Mouse (Mus musculus) heart, embryonic 12.5 days (tissue): ENCODE results near the gene Fam183b. TPM values are rescaled to one million over a fixed set of nuclear protein-coding genes. Genes with fewer than 3 reads are reported as not detected.

Experiments
- ATAC-seq: fragments of 200-750 bp; cut with Nextera tagmentation; 2 replicates; pipeline ENCODE4 v1.8.0; 2017; ENCODE audit warnings: moderate TSS enrichment, moderate library complexity; ENCODE audit not compliant: insufficient number of reproducible peaks, low FRiP score
- H3K27ac ChIP-seq: fragments of 300-500 bp; sonication (generic); 2 replicates; pipeline ENCODE4 v1.5.1; 2016; ENCODE audit warnings: mild to moderate bottlenecking, moderate library complexity; ENCODE audit not compliant: poor library complexity, severe bottlenecking
- H3K27me3 ChIP-seq: fragments of 300-500 bp; sonication (generic); replicated peaks from 2 replicates; pipeline ENCODE4 v1.6.1; 2016; ENCODE audit warnings: mild to moderate bottlenecking, moderate library complexity
- H3K36me3 ChIP-seq: fragments of 300-500 bp; sonication (generic); 2 replicates; pipeline ENCODE4 v1.6.1; 2016; ENCODE audit warnings: mild to moderate bottlenecking, moderate library complexity
- H3K4me1 ChIP-seq: fragments of 300-500 bp; sonication (generic); replicated peaks from 2 replicates; pipeline ENCODE4 v1.6.1; 2016; ENCODE audit warnings: mild to moderate bottlenecking
- H3K4me2 ChIP-seq: fragments of 300-500 bp; sonication (generic); 2 replicates; pipeline ENCODE4 v1.6.1; 2016; ENCODE audit warnings: mild to moderate bottlenecking, moderate library complexity
- H3K4me3 ChIP-seq: fragments of 300-500 bp; sonication (generic); 2 replicates; pipeline ENCODE4 v1.5.1; 2016; ENCODE audit warnings: mild to moderate bottlenecking
- H3K9ac ChIP-seq: fragments of 300-500 bp; sonication (generic); 2 replicates; pipeline ENCODE4 v1.6.1; 2016; ENCODE audit warnings: mild to moderate bottlenecking, moderate library complexity
- H3K9me3 ChIP-seq: fragments of 300-500 bp; sonication (generic); replicated peaks from 2 replicates; pipeline ENCODE4 v1.6.1; 2016; ENCODE audit warnings: mild to moderate bottlenecking, moderate library complexity
- WGBS: fragments of 180-500 bp; shearing (Covaris S2); methylation state at CpG from one replicate; pipeline ENCODE4 v1.1.7; 2016; 5-methylcytosine and 5-hydroxymethylcytosine counted together
- polyA plus RNA-seq: library from polyadenylated mRNA; unstranded; fragments of >200 nt; fragmentation: Nextera tagmentation; extraction: Ambion mirVana; gene quantifications from 2 replicates; pipeline ENCODE4 v1.2.1, GENCODE M21; 2016

Fam183b gene
- polyA plus RNA-seq, 1 experiment from 2014 or later: 0.65 TPM

- Histone ChIP-seq H3K4me3 (no peak overlapping the region), H3K9ac (no peak overlapping the region), H3K4me2 (no peak overlapping the region), H3K4me1 (0 out of 2 replicates have a peak, but pooled peaks cover 10% of the 10 kb centered on the region), H3K36me3 (no peaks in the 10 kb centered on the region), H3K9me3 (no peaks in the 10 kb centered on the region), H3K27me3 (no peaks in the 10 kb centered on the region), H3K27ac (no peak overlapping the region)
- 57% methylated on average over 2 of the region's 2 CpGs for WGBS
- ATAC-seq: no peak
Observed at GRCm38 (mm10) chr11:58804393-58804792, 2.6 kb upstream of the Fam183b start.

DNA sequence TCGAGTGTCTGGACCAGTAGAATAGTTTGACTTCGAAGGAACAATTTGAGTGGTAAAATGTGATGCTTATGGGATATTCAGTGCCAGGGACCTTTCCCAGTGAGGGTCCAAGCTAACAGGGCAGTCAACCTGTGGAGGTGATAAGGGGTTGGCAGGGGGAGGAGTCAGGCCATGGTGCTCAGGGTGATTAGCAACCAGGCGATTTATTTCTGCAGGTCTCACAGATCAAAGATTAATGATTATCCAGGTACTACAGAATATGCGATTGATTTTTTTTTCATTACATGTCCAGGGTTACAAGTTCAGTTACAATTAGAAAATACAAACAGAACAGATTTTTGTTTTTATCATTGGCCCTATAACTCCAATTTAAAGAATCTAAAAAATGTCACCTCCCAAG, 2.1 kb upstream of the Fam183b start:
- no peak overlapping the region for H3K4me3 ChIP-seq
- 67% methylated on average over 4 of the region's 4 CpGs for WGBS
- peaks cover 3% of the 10 kb centered on the region; the same call in 1 of the 2 replicates for H3K27me3 ChIP-seq
- no peak overlapping the region for H3K9ac ChIP-seq
- no peak overlapping the region for H3K27ac ChIP-seq
- no peaks in the 10 kb centered on the region for H3K36me3 ChIP-seq
- H3K4me1 ChIP-seq: 0 out of 2 replicates have a peak, but pooled peaks cover 10% of the 10 kb centered on the region
- no peak for ATAC-seq
- H3K9me3 ChIP-seq: no peaks in the 10 kb centered on the region
- no peak overlapping the region for H3K4me2 ChIP-seq

DNA sequence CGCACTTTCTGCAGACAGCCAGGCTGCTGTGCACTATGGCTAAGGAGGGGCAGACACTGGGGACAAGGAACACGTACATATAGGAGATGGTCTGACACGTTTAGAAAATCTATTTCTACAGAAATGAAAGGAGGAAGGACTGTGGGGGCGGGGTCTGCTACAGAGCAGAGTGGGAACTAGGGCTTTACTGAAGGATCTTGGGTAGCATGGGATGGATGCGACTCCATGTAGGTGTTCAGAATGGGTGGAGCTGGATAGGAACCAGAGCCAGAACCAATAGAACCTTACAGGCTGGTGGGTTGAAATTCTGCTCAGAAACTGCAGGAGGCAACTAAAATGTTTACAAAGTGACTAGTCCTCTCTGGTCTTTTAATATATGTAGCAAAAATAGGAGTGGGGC, 2.0 kb downstream of the Fam183b start:
- Histone ChIP-seq H3K4me3 (no peak overlapping the region), H3K9ac (no peak overlapping the region), H3K36me3 (no peaks in the 10 kb centered on the region), H3K9me3 (no peaks in the 10 kb centered on the region), H3K27ac (no peak overlapping the region), H3K4me2 (no peak overlapping the region), H3K4me1 (0 out of 2 replicates have a peak, but pooled peaks cover 10% of the 10 kb centered on the region), H3K27me3 (peaks cover 4% of the 10 kb centered on the region; the same call in 1 of the 2 replicates)
- 72% methylated on average over 5 of the region's 5 CpGs for WGBS
- no peak for ATAC-seq

DNA sequence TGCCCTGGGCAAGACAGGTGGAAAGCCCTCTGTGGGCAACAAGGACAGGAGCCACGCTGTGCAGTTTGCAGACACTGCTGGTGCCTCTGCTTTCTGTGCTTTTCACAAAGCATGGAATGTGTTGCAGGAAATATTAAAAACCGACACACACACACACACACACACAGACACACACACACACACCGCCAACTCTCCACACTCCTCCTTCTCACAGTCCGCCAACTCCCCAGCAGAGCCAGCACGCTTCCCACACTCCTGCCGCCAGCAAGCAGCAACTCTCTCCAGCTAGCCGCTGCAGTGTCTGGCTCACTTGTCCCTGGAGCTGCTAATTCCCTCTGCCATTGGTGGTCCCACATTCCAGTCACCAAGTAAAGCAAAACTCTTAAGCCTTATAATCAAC, 4.9 kb downstream of the Fam183b start:
- 66% methylated on average over 7 of the region's 7 CpGs for WGBS
- Histone ChIP-seq H3K9me3 (no peaks in the 10 kb centered on the region), H3K36me3 (no peaks in the 10 kb centered on the region), H3K27me3 (peaks cover 4% of the 10 kb centered on the region; the same call in 1 of the 2 replicates), H3K4me3 (no peak overlapping the region), H3K9ac (no peak overlapping the region), H3K4me1 (0 out of 2 replicates have a peak, but pooled peaks cover 4% of the 10 kb centered on the region), H3K4me2 (no peak overlapping the region), H3K27ac (no peak overlapping the region)
- ATAC-seq: no peak

DNA sequence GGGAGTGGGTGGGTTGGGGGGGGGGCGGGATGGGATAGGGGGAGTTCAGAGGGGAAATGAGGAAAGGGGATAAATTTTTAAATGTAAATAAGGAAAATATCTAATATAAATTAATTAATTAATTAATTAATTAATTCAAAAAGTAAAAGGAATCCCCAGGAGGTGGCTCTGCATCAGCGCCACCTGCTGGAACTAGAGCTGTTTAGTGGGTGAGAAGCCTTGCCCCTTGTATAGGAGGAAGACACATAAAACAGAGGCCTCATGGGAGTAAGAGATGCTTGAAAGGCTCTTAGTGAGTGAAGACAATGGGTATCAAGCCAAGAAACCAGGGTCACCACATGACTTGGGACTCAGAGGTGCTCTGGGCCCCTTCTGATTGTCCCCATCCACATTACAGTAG, 5.9 kb downstream of the Fam183b start:
- no peaks in the 10 kb centered on the region for H3K4me1 ChIP-seq
- H3K9ac ChIP-seq: no peak overlapping the region
- H3K36me3 ChIP-seq: no peaks in the 10 kb centered on the region
- H3K27ac ChIP-seq: no peak overlapping the region
- H3K4me3 ChIP-seq: no peak overlapping the region
- 79% methylated on average over 2 of the region's 2 CpGs for WGBS
- ATAC-seq: no peak
- peaks cover 4% of the 10 kb centered on the region; the same call in 1 of the 2 replicates for H3K27me3 ChIP-seq
- H3K9me3 ChIP-seq: no peaks in the 10 kb centered on the region
- H3K4me2 ChIP-seq: no peak overlapping the region

- Histone ChIP-seq H3K4me2 (no peak overlapping the region), H3K9me3 (no peaks in the 10 kb centered on the region), H3K27me3 (no peaks in the 10 kb centered on the region), H3K4me1 (no peaks in the 10 kb centered on the region), H3K4me3 (no peak overlapping the region), H3K27ac (no peak overlapping the region), H3K9ac (no peak overlapping the region), H3K36me3 (no peaks in the 10 kb centered on the region)
- ATAC-seq: no peak
- WGBS: 69% methylated on average over 6 of the region's 6 CpGs
Observed at GRCm38 (mm10) chr11:58790646-58791045, 11.1 kb downstream of the Fam183b start.

DNA sequence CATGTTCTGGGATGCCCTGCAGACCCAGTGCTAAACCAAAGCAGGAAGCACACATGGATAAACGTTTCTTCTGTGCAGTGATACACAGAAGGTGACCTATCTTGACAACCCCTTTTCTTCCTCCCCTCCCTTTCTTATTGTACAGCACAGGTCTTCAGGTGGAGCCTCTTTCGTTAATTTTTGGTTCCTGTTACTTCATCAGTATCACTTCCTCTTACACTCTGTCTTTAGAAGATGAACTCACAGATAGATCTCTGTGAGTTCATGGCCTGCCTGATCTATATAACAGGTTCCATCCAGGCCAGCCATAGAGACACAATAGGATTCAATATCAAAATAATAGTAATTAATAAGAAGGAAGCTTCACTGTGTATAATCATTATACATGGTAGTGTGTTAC, 11.7 kb downstream of the Fam183b start:
- WGBS: 39% methylated on average over 2 of the region's 2 CpGs
- Histone ChIP-seq H3K4me2 (no peak overlapping the region), H3K27me3 (no peaks in the 10 kb centered on the region), H3K4me3 (no peak overlapping the region), H3K9ac (no peak overlapping the region), H3K4me1 (no peaks in the 10 kb centered on the region), H3K9me3 (no peaks in the 10 kb centered on the region), H3K27ac (no peak overlapping the region), H3K36me3 (no peaks in the 10 kb centered on the region)
- ATAC-seq: no peak

- Histone ChIP-seq H3K4me3 (no peak overlapping the region), H3K9ac (no peak overlapping the region), H3K36me3 (no peaks in the 10 kb centered on the region), H3K4me2 (no peak overlapping the region), H3K27ac (no peak overlapping the region), H3K4me1 (no peaks in the 10 kb centered on the region), H3K9me3 (no peaks in the 10 kb centered on the region), H3K27me3 (no peaks in the 10 kb centered on the region)
- no peak for ATAC-seq
- 32% methylated on average over 3 of the region's 3 CpGs for WGBS
Observed at GRCm38 (mm10) chr11:58789532-58789931, 12.2 kb downstream of the Fam183b start.

GRCm38 (mm10) chr11:58788346-58788745, 13.4 kb downstream of the Fam183b start:
- no peak for ATAC-seq
- no peaks in the 10 kb centered on the region for H3K36me3 ChIP-seq
- no peak overlapping the region for H3K27ac ChIP-seq
- H3K4me1 ChIP-seq: no peaks in the 10 kb centered on the region
- no peaks in the 10 kb centered on the region for H3K9me3 ChIP-seq
- no peak overlapping the region for H3K9ac ChIP-seq
- H3K4me2 ChIP-seq: no peak overlapping the region
- H3K4me3 ChIP-seq: no peak overlapping the region
- no peaks in the 10 kb centered on the region for H3K27me3 ChIP-seq
- 79% methylated on average over 8 of the region's 8 CpGs for WGBS

DNA sequence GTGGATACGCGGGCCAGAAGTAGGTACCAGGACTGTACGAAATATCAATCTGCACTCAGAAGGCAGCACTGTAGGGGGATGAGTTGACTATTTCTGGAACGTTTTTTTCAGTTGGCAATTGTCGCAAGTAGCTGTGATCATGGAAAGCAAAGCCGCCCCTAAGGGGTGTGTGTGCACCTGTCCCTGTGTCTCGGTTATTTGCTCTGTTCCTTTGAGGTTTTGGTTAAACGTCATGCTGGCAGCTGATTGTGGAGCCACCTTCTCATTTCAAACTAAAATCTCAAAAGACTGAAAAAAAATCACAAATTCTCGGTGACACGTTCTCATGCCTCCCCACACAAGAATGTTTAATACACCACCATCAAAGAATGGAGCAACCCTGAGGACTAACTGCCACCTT, 14.1 kb downstream of the Fam183b start:
- Histone ChIP-seq H3K27ac (no peak overlapping the region), H3K4me3 (no peak overlapping the region), H3K27me3 (no peaks in the 10 kb centered on the region), H3K4me2 (no peak overlapping the region), H3K36me3 (no peaks in the 10 kb centered on the region), H3K9ac (no peak overlapping the region), H3K9me3 (no peaks in the 10 kb centered on the region), H3K4me1 (peaks cover 2% of the 10 kb centered on the region)
- WGBS: 82% methylated on average over 10 of the region's 10 CpGs
- no peak for ATAC-seq

DNA sequence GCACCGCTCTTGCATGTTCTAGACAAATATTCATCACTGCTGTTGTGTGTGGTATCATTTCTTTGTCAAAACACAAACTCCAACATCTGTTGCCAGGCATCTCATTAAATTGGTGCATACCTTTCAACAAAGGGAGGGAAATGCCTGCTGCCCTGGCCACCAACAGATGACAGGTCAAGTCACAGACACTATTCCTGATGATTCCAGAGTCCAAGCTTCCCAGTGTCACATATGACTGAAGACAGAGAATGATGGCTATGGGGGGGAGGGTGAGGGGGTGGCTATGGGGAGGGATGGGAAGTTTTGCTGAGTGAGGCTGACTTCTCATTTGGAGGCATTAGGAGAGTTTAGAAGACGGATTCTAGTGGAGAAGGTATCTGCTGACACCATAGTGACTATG, 17.6 kb downstream of the Fam183b start:
- ATAC-seq: no peak
- Histone ChIP-seq H3K9ac (no peak overlapping the region), H3K27me3 (no peaks in the 10 kb centered on the region), H3K36me3 (no peaks in the 10 kb centered on the region), H3K27ac (no peak overlapping the region), H3K9me3 (no peaks in the 10 kb centered on the region), H3K4me1 (peaks cover 4% of the 10 kb centered on the region), H3K4me2 (no peak overlapping the region), H3K4me3 (no peak overlapping the region)
- 54% methylated on average over 2 of the region's 2 CpGs for WGBS

GRCm38 (mm10) chr11:58782480-58783089, 19.2 kb downstream of the Fam183b start, which contains the start of gene Olfr314:
Gene Olfr314, plus strand, starts transcription at chr11:58782952.
- H3K36me3 ChIP-seq: no peaks in the 10 kb centered on the region
- no peak for ATAC-seq
- 53% methylated on average over 6 of the region's 6 CpGs for WGBS
- H3K4me2 ChIP-seq: no peak within 1 kb of the TSS
- H3K9me3 ChIP-seq: no peaks in the 10 kb centered on the region
- H3K4me1 ChIP-seq: peaks cover 4% of the 10 kb centered on the region
- H3K27me3 ChIP-seq: no peaks in the 10 kb centered on the region
- no peak within 1 kb of the TSS for H3K9ac ChIP-seq
- H3K27ac ChIP-seq: no peak within 1 kb of the TSS
- H3K4me3 ChIP-seq: no peak within 1 kb of the TSS
